Mouse (Mus musculus) olfactory bulb, adult 2 months (tissue): Measurements from ENCODE around the gene Col12a1.

ENCODE experiments used
- CTCF ChIP-seq: fragments of 200-500 bp; IDR thresholded peaks from 2 replicates; pipeline ENCODE4 v1.5.1; 2012; ENCODE audit warnings: low read depth, mild to moderate bottlenecking, low read length, moderate library complexity; ENCODE audit not compliant: insufficient read depth
- POLR2A ChIP-seq: fragments of 200-500 bp; IDR thresholded peaks from 2 replicates; pipeline ENCODE4 v1.6.1; 2012; ENCODE audit warnings: mild to moderate bottlenecking, low read depth, low read length, moderate library complexity; ENCODE audit not compliant: insufficient read depth

GRCm38 (mm10) chr9:79645757-79646156 is 72.9 kb downstream of the Col12a1 start:
- no peak for TF ChIP-seq CTCF
- no peak for TF ChIP-seq POLR2A
